Mouse (Mus musculus) yolk sac, embryonic 10.5 days (tissue): ENCODE results near the gene Tlr5.

ENCODE experiments used
- DNase-seq: peaks from one replicate; pipeline ENCODE4 v3.0.0-alpha.2; 2017; ENCODE audit warnings: low spot score

Tlr5 gene

DNA sequence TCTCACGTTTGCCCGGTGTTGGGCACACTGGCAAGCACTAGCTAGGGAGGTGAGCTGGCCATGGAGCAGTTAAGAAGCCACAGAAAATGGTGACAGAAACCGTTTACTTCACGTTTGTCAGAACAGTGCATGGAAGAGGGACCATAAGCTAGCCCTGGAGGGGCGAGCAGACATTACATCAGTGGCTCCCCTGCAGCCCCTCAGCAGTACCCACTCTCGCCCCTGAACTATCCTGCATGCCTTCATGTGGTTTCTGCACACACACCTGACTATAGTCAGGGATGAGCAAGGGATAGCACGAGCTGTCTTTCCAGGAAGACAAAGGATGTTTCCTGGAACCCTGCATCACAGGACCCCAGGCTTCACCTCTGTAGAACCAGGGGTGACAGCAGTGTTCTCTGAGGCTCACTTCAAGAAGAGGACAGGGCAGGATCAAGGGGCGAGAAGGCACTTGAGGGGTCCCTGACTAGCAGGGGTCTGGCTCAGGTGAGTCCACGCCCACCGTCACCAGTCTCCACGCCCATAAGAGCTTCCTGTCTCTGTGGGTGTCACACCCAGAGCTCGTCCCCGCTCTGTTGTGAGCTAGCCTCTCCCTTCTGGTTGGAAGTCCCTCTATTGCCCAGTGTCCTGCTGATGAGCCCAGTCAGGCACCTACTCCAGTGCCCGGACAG, 35.6 kb downstream of the Tlr5 start:
- no peak for DNase-seq

DNA sequence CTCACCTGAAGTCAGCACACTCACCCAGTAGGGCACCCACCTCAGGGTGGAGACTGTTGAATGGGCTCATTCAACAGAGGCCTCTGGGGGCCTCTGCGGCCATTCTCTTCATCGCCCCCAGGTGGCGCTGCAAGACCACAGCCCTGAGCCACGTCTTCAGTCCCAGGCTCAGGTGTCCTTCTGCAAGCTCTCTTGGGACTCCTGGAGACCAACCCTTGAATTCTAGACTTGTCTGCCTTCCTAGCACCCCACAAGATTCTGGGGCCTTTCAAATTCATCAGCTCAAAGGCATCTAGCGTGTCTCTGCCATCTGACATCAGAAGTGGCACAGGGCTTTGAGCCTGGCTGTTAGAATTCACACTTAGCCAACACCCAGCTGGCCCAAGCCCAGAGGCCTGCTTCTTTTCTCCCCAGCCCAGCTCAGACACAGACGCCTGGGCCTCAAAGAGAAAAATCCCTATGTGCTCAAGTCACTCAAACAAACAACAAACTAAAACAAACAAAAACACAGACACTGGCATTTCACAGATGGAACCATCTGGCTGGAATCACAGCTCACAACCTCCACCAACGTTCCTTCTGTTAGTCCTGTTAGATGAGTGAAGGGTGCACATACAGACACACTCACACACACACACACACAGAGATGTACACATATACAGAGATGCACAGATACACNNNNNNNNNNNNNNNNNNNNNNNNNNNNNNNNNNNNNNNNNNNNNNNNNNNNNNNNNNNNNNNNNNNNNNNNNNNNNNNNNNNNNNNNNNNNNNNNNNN, 36.6 kb downstream of the Tlr5 start:
- no peak for DNase-seq
